Comparison of ENCODE assay signal across 1 mouse cellular context in the genomic region with DNA sequence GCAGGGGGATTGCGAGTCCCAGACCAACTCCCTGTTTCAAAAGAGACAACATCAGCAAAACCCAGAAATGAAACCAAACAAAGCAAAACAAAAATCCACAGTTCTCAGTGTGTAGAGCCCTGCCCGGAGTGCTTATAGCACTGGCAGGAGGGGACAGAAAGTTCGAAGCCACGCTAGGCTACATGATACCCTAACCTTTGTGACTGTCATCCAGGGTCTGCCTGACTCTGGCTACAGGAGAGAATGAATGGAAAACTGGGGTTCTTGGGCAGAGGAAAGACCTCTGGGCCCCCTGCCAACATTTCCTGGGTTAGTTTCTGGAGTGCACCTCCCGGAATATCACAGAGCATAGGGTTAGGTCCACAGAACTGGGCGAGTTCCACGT.
TF ChIP-seq lines count a peak whose summit lies in the region.

No protein-coding gene starts in this region.

TF ChIP-seq in CH12.LX, 34 proteins besides CTCF, POLR2A, EP300 and RAD21 (continued from another document):
- TF ChIP-seq MEF2A (IDR thresholded peaks at IDR 0.05; ENCODE audit: borderline replicate concordance, low read depth, low read length) (no peak), KAT2A (IDR thresholded peaks at IDR 0.05; ENCODE audit: insufficient replicate concordance, low read length) (no peak), CHD2 (IDR thresholded peaks at IDR 0.05; ENCODE audit: low read length) (no peak), E2F4 (IDR thresholded peaks at IDR 0.05; ENCODE audit: insufficient replicate concordance, low read depth, low read length) (no peak)
